ENCODE assay signal across 14 mouse cellular contexts in genomic region chr12:73052036-73052650, GRCm38 (mm10). TPM values are rescaled to one million over a fixed set of nuclear protein-coding genes. Genes with fewer than 3 reads are reported as not detected.
A peak's percentile ranks its signal among the peaks of the same experiment; 100 is the strongest.
DNase-seq lines count a peak whose midpoint lies in the region; ATAC-seq lines count a peak whose summit lies in the region.
"Had no signal": no experiment of that assay in that cellular context is flagged by ENCODE, and none has a peak within 500 bp of the region (broad histone marks: within the 10 kb centered on the region; RNA-seq: fewer than 3 reads in every experiment).

No protein-coding gene starts in this region.

- no peak for DNase-seq in heart, adult 8-10 months (ENCODE audit: low spot score)
- DNase-seq in ES-CJ7 (ENCODE audit: low read depth, low spot score) = peak; percentile 61
- peak; percentile 79 for DNase-seq in embryo, embryonic 9.5 days (ENCODE audit: extremely low spot score)
- no peak for DNase-seq in left cerebral cortex, postnatal 10 days (ENCODE audit: extremely low spot score in 1 of 2, low spot score in 2 of 2)
- DNase-seq in cerebellum, adult 9-10 months = no peak
- DNase-seq: adrenal gland, postnatal 10 days; right cerebral cortex, adult 18-20 months; thymus, adult 18-20 months had no signal

- no peak for ATAC-seq in heart, embryonic 14.5 days (ENCODE audit: insufficient number of reproducible peaks, insufficient read depth, low FRiP score, low read depth)
- peak; percentile 12; the same call in 1 of the 2 replicates for ATAC-seq in limb, embryonic 13.5 days (ENCODE audit: low FRiP score, low read depth)
- no peak; the same call in 1 of the 2 replicates for ATAC-seq in megakaryocyte progenitor cell, adult 5-6 weeks (replicated peaks; ENCODE audit: poor library complexity)

- H3K4me1 ChIP-seq in heart, embryonic 14.5 days (ENCODE audit: control insufficient read depth in 2 of 2, insufficient read depth in 2 of 2, low read length in 2 of 2) = peaks cover 0 to 12% of the 10 kb centered on the region in 2 experiments; a peak in 1 of 4 replicates
- peaks cover 64% of the 10 kb centered on the region for H3K4me1 ChIP-seq in limb, embryonic 13.5 days

- 8% methylated on average over 19 of the region's 19 CpGs for WGBS in heart, embryonic 14.5 days
- 5% methylated on average over 19 of the region's 19 CpGs for WGBS in limb, embryonic 13.5 days

- peaks cover 78% of the 10 kb centered on the region for H3K27me3 ChIP-seq in heart, embryonic 14.5 days (ENCODE audit: control insufficient read depth, insufficient read depth, low read length)
- H3K27me3 ChIP-seq in limb, embryonic 13.5 days = peaks cover 82% of the 10 kb centered on the region

- H3K36me3 ChIP-seq in heart, embryonic 14.5 days (ENCODE audit: control insufficient read depth, insufficient read depth, low read length) = no peaks in the 10 kb centered on the region
- H3K36me3 ChIP-seq in limb, embryonic 13.5 days = no peaks in the 10 kb centered on the region
- H3K36me3 ChIP-seq: G1E had no signal

- H3K27ac ChIP-seq in heart, embryonic 14.5 days (replicated peaks in 1 of 2; ENCODE audit: control insufficient read depth in 1 of 2, insufficient read depth in 1 of 2, low read depth in 2 of 2, low read length in 2 of 2) = no peak overlapping the region
- peak overlapping the region; percentile 69; the same call in 1 of the 2 replicates for H3K27ac ChIP-seq in limb, embryonic 13.5 days
- H3K27ac ChIP-seq: left cerebral cortex, adult 2 months; macrophage had no signal

- H3K4me3 ChIP-seq in heart, embryonic 14.5 days (ENCODE audit: control insufficient read depth in 1 of 2, insufficient read depth in 1 of 2, low read depth in 1 of 2, low read length in 2 of 2) = peak overlapping the region in 1 of 2 experiments; percentile 61; a peak in 2 of 4 replicates
- H3K4me3 ChIP-seq in limb, embryonic 13.5 days = peak overlapping the region; percentile 62
- H3K4me3 ChIP-seq: left cerebral cortex, adult 2 months had no signal

- no peak overlapping the region for H3K9ac ChIP-seq in heart, embryonic 14.5 days (ENCODE audit: low read length)
- peak overlapping the region; percentile 67; the same call in 1 of the 2 replicates for H3K9ac ChIP-seq in limb, embryonic 13.5 days

- intact Hi-C loops in left cerebral cortex, postnatal 10 days (cut with DNase I) = no loop called here

- peak overlapping the region; percentile 72 for H3K4me2 ChIP-seq in heart, embryonic 14.5 days (ENCODE audit: low read length)
- H3K4me2 ChIP-seq in limb, embryonic 13.5 days (replicated peaks) = peak overlapping the region; percentile 85

- no peaks in the 10 kb centered on the region for H3K9me3 ChIP-seq in heart, embryonic 14.5 days (ENCODE audit: control insufficient read depth, low read length)
- no peaks in the 10 kb centered on the region for H3K9me3 ChIP-seq in limb, embryonic 13.5 days
- H3K9me3 ChIP-seq: G1E had no signal

RNA-seq across cellular contexts. Expression of gene Six1, which starts 1.5 kb away (rescaled TPM):
- 0.09 and 0.27 TPM in 2 replicates for polyA plus RNA-seq in heart, embryonic 14.5 days (2014; fragmentation: Nextera tagmentation; extraction: Ambion mirVana)
- 1 to 10 TPM; 1.6 to 3.6 (median 2.9) TPM for total RNA-seq in heart, adult 8-10 months (2022)
- polyA plus RNA-seq in limb, embryonic 13.5 days (2015; fragmentation: Nextera tagmentation; extraction: Ambion mirVana) = 47.0 and 50.0 TPM in 2 replicates
- total RNA-seq in left cerebral cortex, postnatal 10 days (2021) = under 1 TPM; 0.15 to 0.26 TPM
- 0.10 and 0.35 TPM in 2 replicates for total RNA-seq in megakaryocyte progenitor cell, adult 5-6 weeks (2015)
- total RNA-seq in megakaryocyte progenitor cell, adult 5-6 weeks (2017) = 0.25 TPM in 1 of 2 replicates, not detected in the other
- polyA plus RNA-seq: macrophage had no signal

Comparison
In these comparisons a context has a peak if more than half of its experiments do, and no peak if none do; other contexts are left out.
1. DNase-seq: peak in ES-CJ7 (single experiment) and embryo, embryonic 9.5 days (single experiment); none in heart, adult 8-10 months (single experiment), left cerebral cortex, postnatal 10 days (0 of 2) and cerebellum, adult 9-10 months (single experiment).